Mouse (Mus musculus): ENCODE measurements around the gene Myrfl. TPM values are rescaled to one million over a fixed set of nuclear protein-coding genes. Genes with fewer than 3 reads are reported as not detected.

Gene Myrfl
- total RNA-seq, 2 experiments from 2014 or later = 0.40 to 0.46 TPM

DNA sequence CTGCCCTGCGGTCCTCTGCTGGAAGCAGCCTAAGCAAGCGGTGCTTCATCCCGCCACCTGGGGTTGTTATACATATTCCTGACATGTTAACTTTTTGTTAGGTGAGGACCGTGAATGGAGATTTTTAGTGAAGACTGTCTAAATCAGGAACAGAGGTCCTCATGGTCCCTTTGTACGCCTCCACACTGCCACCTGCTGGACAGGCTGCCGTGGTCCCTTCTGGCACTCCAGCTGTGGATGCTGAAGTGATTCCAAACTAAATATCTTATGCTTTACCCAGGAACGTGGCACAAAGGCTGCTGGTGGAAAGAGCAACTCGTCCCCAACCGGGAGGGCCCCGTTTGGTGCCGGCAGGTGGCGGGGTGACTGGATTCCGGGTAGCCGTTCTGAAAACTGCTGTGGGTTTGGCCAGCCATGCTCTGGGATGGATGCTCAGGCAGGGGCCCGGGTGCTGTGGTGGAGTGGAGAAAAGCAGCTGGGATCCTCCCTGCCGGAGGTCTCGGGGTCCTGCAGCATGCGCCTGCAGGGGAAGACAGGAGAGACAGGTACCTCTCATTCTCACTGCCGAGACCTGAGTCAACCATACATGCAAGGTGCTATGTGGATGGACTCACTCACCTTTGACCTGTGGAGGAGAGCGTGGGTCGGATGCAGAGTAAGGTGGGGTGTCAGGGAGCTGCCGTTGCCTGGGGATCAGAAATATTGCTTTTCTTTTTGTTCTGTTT is 47.8 kb downstream of the Myrfl start:
- DNase-seq (ENCODE audit: low spot score in 2 of 2) = peak; percentile 88 to 92
- intact Hi-C loops (cut with DNase I) = loop anchor here (2.0 to 5.0 kb wide), 2 partner anchors 317 to 518 kb away; no protein-coding TSS in a partner anchor

DNA sequence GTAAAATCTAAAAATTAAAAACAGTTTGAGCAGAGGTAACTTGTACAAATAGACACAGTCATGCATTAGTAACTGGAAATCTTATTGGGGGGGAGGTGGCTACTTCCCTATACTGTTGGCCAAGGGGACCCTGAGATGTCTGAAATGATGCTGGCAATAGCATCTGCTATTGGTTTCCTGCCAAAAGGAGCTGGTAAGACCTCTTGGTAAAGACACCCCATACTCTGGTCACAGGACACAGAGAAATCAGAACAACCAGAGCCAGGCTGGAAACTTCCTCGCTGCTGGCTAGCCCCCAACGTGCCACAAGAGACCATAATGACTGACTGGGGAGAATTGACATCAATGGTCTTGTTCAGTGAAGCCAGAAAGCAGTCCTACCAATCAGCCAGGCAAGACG is 55.2 kb downstream of the Myrfl start:
- intact Hi-C loops (cut with DNase I) = no loop called here
- DNase-seq (ENCODE audit: low spot score in 2 of 2) = no peak

- intact Hi-C loops (cut with DNase I) = no loop called here
- no peak for DNase-seq (ENCODE audit: low spot score in 2 of 2)
Observed at GRCm38 (mm10) chr10:116830676-116831075, 66.0 kb downstream of the Myrfl start.

DNA sequence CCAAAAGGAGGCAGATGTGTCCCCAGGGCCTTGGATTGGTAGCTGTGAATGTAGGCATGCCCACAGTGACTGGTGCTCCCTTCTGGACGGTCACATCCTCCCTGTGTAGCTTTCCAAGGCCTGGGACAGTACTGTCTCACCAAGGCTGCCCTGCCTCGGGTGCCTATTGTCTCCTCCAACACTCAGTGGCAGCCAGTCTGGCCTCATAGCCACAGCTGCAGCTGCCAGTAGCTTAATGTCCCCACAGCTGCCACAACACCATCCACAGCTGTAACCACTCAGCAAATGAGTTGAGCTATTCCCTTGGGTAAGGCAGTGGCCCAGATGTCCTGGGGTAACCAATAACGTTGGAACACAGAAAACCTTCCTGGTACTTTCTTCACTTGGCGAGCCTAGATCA is 68.6 kb downstream of the Myrfl start:
- intact Hi-C loops (cut with DNase I) = no loop called here
- no peak for DNase-seq (ENCODE audit: low spot score in 2 of 2)

DNA sequence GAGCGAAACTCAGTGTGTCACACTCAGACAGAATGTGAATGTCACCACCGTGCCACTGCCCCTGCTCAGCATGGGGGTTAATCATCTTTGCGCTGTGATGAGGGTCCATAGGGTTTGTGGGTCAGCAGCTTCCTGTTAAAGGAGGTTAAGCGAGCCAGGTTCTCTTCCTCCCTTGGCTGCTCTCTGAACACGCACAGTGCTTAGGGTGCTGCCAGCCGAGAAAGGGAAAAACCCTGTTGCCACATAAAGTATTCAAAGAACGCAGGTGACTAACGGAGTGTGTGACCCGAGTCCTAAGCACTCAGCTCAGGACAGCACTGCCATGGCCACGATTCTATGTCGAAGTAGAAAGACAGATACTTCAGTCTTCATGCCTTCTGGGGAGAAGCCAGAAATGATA is 69.4 kb downstream of the Myrfl start:
- no peak for DNase-seq (ENCODE audit: low spot score in 2 of 2)
- intact Hi-C loops (cut with DNase I) = no loop called here

GRCm38 (mm10) chr10:116815311-116816060 is 81.2 kb downstream of the Myrfl start:
- DNase-seq (ENCODE audit: low spot score in 2 of 2) = no peak
- intact Hi-C loops (cut with DNase I) = no loop called here

GRCm38 (mm10) chr10:116813150-116813549 is 83.6 kb downstream of the Myrfl start:
- intact Hi-C loops (cut with DNase I) = no loop called here
- DNase-seq (ENCODE audit: low spot score in 2 of 2) = no peak

GRCm38 (mm10) chr10:116810738-116811137 is 86.0 kb downstream of the Myrfl start:
- peak; percentile 27 to 45 for DNase-seq (ENCODE audit: low spot score in 2 of 2)
- intact Hi-C loops (cut with DNase I) = no loop called here

DNA sequence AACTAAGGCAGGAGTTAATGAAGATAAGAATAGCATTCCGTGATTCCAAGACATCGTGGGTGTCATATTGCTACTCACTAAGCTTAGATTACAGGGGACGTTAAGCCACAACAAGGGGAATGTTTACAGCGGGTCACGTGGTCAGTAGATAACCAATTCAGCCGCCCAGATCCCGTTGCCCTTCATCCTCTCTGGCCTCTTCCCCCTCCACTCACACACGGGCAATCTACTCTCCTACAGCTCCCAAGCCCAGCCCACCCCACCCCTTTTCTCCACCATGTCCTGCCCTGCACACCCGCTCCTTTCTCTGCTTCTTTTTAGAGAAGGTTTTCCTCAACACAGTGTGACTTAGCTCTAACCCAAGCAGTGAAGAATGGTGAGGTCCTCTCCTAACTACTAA is 87.3 kb downstream of the Myrfl start:
- intact Hi-C loops (cut with DNase I) = no loop called here
- no peak for DNase-seq (ENCODE audit: low spot score in 2 of 2)

- no peak for DNase-seq (ENCODE audit: low spot score in 2 of 2)
- intact Hi-C loops (cut with DNase I) = no loop called here
Observed at GRCm38 (mm10) chr10:116808556-116809353, 88.0 kb downstream of the Myrfl start.

GRCm38 (mm10) chr10:116802178-116802794 is 94.4 kb downstream of the Myrfl start:
- intact Hi-C loops (cut with DNase I) = no loop called here

DNA sequence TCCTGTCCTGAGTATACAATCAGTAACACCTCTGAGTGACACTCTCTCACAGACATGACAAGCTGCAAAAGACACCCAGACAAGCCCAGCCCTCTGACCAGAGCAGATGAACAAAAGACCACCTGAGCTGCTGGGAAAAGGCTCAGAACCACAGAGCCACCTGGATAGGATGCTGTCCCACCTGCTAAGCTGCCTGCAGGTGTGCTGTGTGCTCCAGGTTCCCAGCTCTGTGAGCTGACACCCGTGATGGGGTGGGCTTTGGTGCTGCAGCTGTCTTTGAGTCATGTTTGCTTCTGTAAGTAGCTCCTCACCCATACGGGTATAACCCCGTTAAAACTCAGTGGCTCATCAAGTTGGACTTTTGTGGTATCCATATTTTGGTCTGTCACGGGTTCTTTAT is 95.4 kb downstream of the Myrfl start:
- intact Hi-C loops (cut with DNase I) = no loop called here
- no peak for DNase-seq (ENCODE audit: low spot score in 2 of 2)

More at GRCm38 (mm10) chr10:116802178-116802794, 94.4 kb downstream of the Myrfl start:
- peak in 1 of 2 experiments; percentile 31 for DNase-seq (ENCODE audit: low spot score in 2 of 2)

DNA sequence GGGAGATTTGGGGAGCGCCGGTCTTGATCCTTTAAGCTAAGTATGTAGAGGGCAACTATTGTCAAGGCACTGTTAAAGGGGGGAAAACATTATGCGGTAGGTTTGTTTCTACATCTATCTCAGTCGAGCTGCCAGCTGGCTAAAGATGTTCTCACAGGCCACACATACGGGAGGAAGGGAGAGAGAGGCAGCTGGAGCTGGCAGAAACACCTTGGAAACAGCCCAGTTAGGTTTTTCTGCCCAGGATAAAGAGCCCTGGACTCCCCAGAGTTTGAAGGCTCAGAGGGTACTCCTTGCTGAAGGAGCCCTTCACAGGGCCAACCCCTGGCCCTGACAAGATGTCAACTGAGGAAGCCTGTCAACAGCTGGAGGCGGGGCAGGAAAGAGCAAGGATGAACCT is 100.7 kb downstream of the Myrfl start:
- intact Hi-C loops (cut with DNase I) = no loop called here

GRCm38 (mm10) chr10:116789096-116789495 is 107.6 kb downstream of the Myrfl start:
- DNase-seq (ENCODE audit: low spot score in 2 of 2) = peak; percentile 51 to 84
- intact Hi-C loops (cut with DNase I) = no loop called here

More for the DNA sequence above, 100.7 kb downstream of the Myrfl start:
- peak in 1 of 2 experiments; percentile 30 for DNase-seq (ENCODE audit: low spot score in 2 of 2)

DNA sequence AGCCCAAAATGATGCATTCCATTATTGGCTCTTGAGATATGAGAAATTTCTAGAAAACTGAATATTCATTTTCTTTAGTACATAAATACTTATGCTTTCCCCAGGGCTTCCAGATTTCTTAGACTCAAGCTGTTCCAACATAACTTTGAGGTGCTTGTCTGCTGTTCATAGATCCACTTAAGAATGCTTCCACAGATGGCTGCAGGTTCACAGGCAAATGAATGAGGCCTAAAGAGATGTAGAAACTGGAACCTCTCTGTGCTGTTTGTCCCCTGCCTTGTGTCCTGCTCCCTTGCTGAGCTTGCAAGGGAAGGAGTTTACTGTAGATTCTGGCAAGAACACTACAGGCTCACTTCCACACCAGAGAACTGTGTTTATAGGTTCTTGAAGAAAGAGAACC is 108.3 kb downstream of the Myrfl start:
- peak; percentile 16 to 53 for DNase-seq (ENCODE audit: low spot score in 2 of 2)
- intact Hi-C loops (cut with DNase I) = no loop called here

- no peak for DNase-seq (ENCODE audit: low spot score in 2 of 2)
- intact Hi-C loops (cut with DNase I) = no loop called here
Observed at GRCm38 (mm10) chr10:116784098-116784497, 112.6 kb downstream of the Myrfl start.

GRCm38 (mm10) chr10:116783020-116783419 is 113.7 kb downstream of the Myrfl start:
- intact Hi-C loops (cut with DNase I) = no loop called here
- DNase-seq (ENCODE audit: low spot score in 2 of 2) = no peak

- DNase-seq (ENCODE audit: low spot score in 2 of 2) = no peak
- intact Hi-C loops (cut with DNase I) = no loop called here
Observed at GRCm38 (mm10) chr10:116777947-116778346, 118.8 kb downstream of the Myrfl start.

DNA sequence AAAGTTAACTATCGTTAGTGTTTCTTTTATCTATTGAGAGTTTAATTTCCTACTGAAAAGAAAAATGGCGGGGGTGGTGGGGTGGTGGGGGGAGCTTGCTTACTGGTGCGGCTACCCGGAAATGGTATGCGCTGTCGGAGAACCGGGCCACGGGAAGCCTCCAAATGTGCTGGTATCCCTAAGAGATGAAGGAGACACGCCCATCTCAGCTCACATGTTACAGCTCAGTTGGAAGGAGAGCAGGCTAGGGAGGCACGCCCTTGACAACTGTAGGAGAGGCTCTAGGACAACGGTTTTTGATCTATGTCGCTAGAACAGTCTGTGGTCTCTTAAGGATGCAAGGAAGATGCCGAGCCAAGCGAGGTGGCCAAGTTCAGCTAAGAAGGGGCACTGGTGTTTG is 119.9 kb downstream of the Myrfl start:
- intact Hi-C loops (cut with DNase I) = no loop called here

More for the DNA sequence above, 119.9 kb downstream of the Myrfl start:
- DNase-seq (ENCODE audit: low spot score in 2 of 2) = no peak
